Mouse (Mus musculus) frontal cortex, postnatal 10 days (tissue): ENCODE measurements at regions not wholly inside any gene's neighbourhood (a gene's known extent, or its start where the extent isn't known, plus 50 kb on each side); places are given as distances from the start of the nearest gene placed in this dataset.
"Not testable (repeated sequence)": the region's sequence is repeated elsewhere in the genome, so short reads cannot be mapped to it uniquely, and the experiment has no call there.

Experiments
- DNase-seq, 2 experiments: peaks; one replicate each; pipeline ENCODE4 v3.0.0; 2022; ENCODE audit warnings: low spot score in 2 of 2, mixed read lengths in 1 of 2

- DNase-seq: no peak
Observed at GRCm38 (mm10) chr1:98665584-98665983, 244.7 kb downstream of the Slco6d1 start.

- not testable (repeated sequence) for DNase-seq
Observed at GRCm38 (mm10) chr1:98667426-98667825, 246.5 kb downstream of the Slco6d1 start.

- DNase-seq: no peak
Observed at GRCm38 (mm10) chr1:98667887-98668286, 247.0 kb downstream of the Slco6d1 start.

GRCm38 (mm10) chr1:98668595-98668994 is 247.7 kb downstream of the Slco6d1 start:
- no peak for DNase-seq

- no peak for DNase-seq
Observed at GRCm38 (mm10) chr1:98678686-98679085, 257.8 kb downstream of the Slco6d1 start.

GRCm38 (mm10) chr1:98713809-98714208 is 292.9 kb downstream of the Slco6d1 start:
- DNase-seq: no peak

GRCm38 (mm10) chr1:98714307-98714706 is 293.4 kb downstream of the Slco6d1 start:
- no peak for DNase-seq

GRCm38 (mm10) chr1:98720595-98720994 is 299.7 kb downstream of the Slco6d1 start:
- no peak for DNase-seq

- no peak for DNase-seq
Observed at GRCm38 (mm10) chr1:98727354-98728015, 306.6 kb downstream of the Slco6d1 start.

- peak in 1 of 2 experiments; percentile 24 for DNase-seq
Observed at GRCm38 (mm10) chr1:98748886-98749285, 328.0 kb downstream of the Slco6d1 start.

- DNase-seq: no peak
Observed at GRCm38 (mm10) chr1:98788528-98788927, 367.6 kb downstream of the Slco6d1 start.

- DNase-seq: no peak
Observed at GRCm38 (mm10) chr1:98793320-98793719, 372.4 kb downstream of the Slco6d1 start.

GRCm38 (mm10) chr1:98812543-98812942 is 391.6 kb downstream of the Slco6d1 start:
- DNase-seq: no peak

- DNase-seq: no peak
Observed at GRCm38 (mm10) chr1:98813990-98814389, 393.1 kb downstream of the Slco6d1 start.

- DNase-seq: no peak
Observed at GRCm38 (mm10) chr1:98818076-98818475, 397.2 kb downstream of the Slco6d1 start.

- DNase-seq: no peak
Observed at GRCm38 (mm10) chr1:98860236-98860635, 439.3 kb downstream of the Slco6d1 start.

- DNase-seq: no peak
Observed at GRCm38 (mm10) chr1:98906260-98906659, 485.3 kb downstream of the Slco6d1 start.

- DNase-seq: no peak
Observed at GRCm38 (mm10) chr1:98923043-98923442, 502.1 kb downstream of the Slco6d1 start.

- peak; percentile 4 to 9 for DNase-seq
Observed at GRCm38 (mm10) chr1:98924933-98925332, 504.0 kb downstream of the Slco6d1 start.

- no peak for DNase-seq
Observed at GRCm38 (mm10) chr1:98930926-98931325, 510.0 kb downstream of the Slco6d1 start.

- DNase-seq: no peak
Observed at GRCm38 (mm10) chr1:98932239-98932638, 511.3 kb downstream of the Slco6d1 start.

GRCm38 (mm10) chr1:98977686-98978085 is 556.8 kb downstream of the Slco6d1 start:
- no peak for DNase-seq
